Mouse (Mus musculus): ENCODE data around the gene Smco1.

Smco1 gene

GRCm38 (mm10) chr16:32311970-32312369, 40.7 kb downstream of the Smco1 start:
- DNase-seq (ENCODE audit: low read depth in 1 of 2, low spot score in 2 of 2) = no peak

- DNase-seq (ENCODE audit: low read depth in 1 of 2, low spot score in 2 of 2) = no peak
Measured at GRCm38 (mm10) chr16:32312386-32312785, 41.1 kb downstream of the Smco1 start.

GRCm38 (mm10) chr16:32312859-32313258, 41.6 kb downstream of the Smco1 start:
- no peak for DNase-seq (ENCODE audit: low read depth in 1 of 2, low spot score in 2 of 2)

GRCm38 (mm10) chr16:32316601-32317000, 45.3 kb downstream of the Smco1 start:
- no peak for DNase-seq (ENCODE audit: low read depth in 1 of 2, low spot score in 2 of 2)

GRCm38 (mm10) chr16:32323953-32324352, 52.7 kb downstream of the Smco1 start:
- no peak for DNase-seq (ENCODE audit: low read depth in 1 of 2, low spot score in 2 of 2)
